Mouse (Mus musculus) heart, embryonic 14.5 days (tissue): ENCODE data around the gene Prdm11. TPM values are rescaled to one million over a fixed set of nuclear protein-coding genes. Genes with fewer than 3 reads are reported as not detected.
A peak's percentile ranks its signal among the peaks of the same experiment; 100 is the strongest.

Source experiments
- ATAC-seq: fragments of 200-750 bp; cut with Nextera tagmentation; 2 replicates; pipeline ENCODE4 v1.8.0; 2017; ENCODE audit warnings: low read depth, moderate TSS enrichment; ENCODE audit not compliant: insufficient number of reproducible peaks, insufficient read depth, low FRiP score
- H3K27ac ChIP-seq, 2 experiments: fragments of 200-500 bp in 1 of 2; fragments of 300-500 bp in 1 of 2; sonication (generic) in 1 of 2; replicated peaks in 1 of 2; 2 replicates each; pipeline ENCODE4 v1.5.1; 2012 to 2014; ENCODE audit warnings: low read depth in 2 of 2, low read length in 2 of 2, control low read depth in 1 of 2, mild to moderate bottlenecking in 1 of 2, mixed read lengths in 1 of 2; ENCODE audit not compliant: control insufficient read depth in 1 of 2, insufficient read depth in 1 of 2
- H3K27me3 ChIP-seq: fragments of 300-500 bp; sonication (generic); 2 replicates; pipeline ENCODE4 v1.6.1; 2014; ENCODE audit warnings: mild to moderate bottlenecking, low read length, control low read depth; ENCODE audit not compliant: control insufficient read depth, insufficient read depth
- H3K36me3 ChIP-seq: fragments of 300-500 bp; sonication (generic); 2 replicates; pipeline ENCODE4 v1.6.1; 2014; ENCODE audit warnings: mild to moderate bottlenecking, control low read depth, low read length, mixed read lengths; ENCODE audit not compliant: control insufficient read depth, insufficient read depth
- H3K4me1 ChIP-seq, 2 experiments: fragments of 200-500 bp in 1 of 2; fragments of 300-500 bp in 1 of 2; sonication (generic) in 1 of 2; 2 replicates each; pipeline ENCODE4 v1.6.1; 2012 to 2014; ENCODE audit warnings: low read length in 2 of 2, control low read depth in 1 of 2, mixed read lengths in 1 of 2; ENCODE audit not compliant: control insufficient read depth in 2 of 2, insufficient read depth in 2 of 2
- H3K4me2 ChIP-seq: fragments of 300-500 bp; sonication (generic); 2 replicates; pipeline ENCODE4 v1.6.1; 2014; ENCODE audit warnings: mild to moderate bottlenecking, low read length
- H3K4me3 ChIP-seq, 2 experiments: fragments of 200-500 bp in 1 of 2; fragments of 300-500 bp in 1 of 2; sonication (generic) in 1 of 2; 2 replicates each; pipeline ENCODE4 v1.5.1; 2012 to 2014; ENCODE audit warnings: low read length in 2 of 2, mild to moderate bottlenecking in 2 of 2, control low read depth in 1 of 2, low read depth in 1 of 2, moderate library complexity in 1 of 2; ENCODE audit not compliant: control insufficient read depth in 1 of 2, insufficient read depth in 1 of 2
- H3K9ac ChIP-seq: fragments of 300-500 bp; sonication (generic); 2 replicates; pipeline ENCODE4 v1.6.1; 2014; ENCODE audit warnings: mild to moderate bottlenecking, low read length
- H3K9me3 ChIP-seq: fragments of 300-500 bp; sonication (generic); 2 replicates; pipeline ENCODE4 v1.6.1; 2016; ENCODE audit warnings: low read length, control low read depth; ENCODE audit not compliant: control insufficient read depth
- WGBS: fragments of 180-500 bp; shearing (Covaris S2); extraction: QIAGEN DNeasy Blood & Tissue Kit; methylation state at CpG from one replicate; pipeline ENCODE4 v1.1.7; 2014; 5-methylcytosine and 5-hydroxymethylcytosine counted together
- polyA plus RNA-seq: library from polyadenylated mRNA; unstranded; fragments of >200 nt; fragmentation: Nextera tagmentation; extraction: Ambion mirVana; gene quantifications from 2 replicates; pipeline ENCODE4 v1.2.1, GENCODE M21; 2014

The Prdm11 gene
- polyA plus RNA-seq, result 3.3 and 4.2 TPM in 2 replicates

DNA sequence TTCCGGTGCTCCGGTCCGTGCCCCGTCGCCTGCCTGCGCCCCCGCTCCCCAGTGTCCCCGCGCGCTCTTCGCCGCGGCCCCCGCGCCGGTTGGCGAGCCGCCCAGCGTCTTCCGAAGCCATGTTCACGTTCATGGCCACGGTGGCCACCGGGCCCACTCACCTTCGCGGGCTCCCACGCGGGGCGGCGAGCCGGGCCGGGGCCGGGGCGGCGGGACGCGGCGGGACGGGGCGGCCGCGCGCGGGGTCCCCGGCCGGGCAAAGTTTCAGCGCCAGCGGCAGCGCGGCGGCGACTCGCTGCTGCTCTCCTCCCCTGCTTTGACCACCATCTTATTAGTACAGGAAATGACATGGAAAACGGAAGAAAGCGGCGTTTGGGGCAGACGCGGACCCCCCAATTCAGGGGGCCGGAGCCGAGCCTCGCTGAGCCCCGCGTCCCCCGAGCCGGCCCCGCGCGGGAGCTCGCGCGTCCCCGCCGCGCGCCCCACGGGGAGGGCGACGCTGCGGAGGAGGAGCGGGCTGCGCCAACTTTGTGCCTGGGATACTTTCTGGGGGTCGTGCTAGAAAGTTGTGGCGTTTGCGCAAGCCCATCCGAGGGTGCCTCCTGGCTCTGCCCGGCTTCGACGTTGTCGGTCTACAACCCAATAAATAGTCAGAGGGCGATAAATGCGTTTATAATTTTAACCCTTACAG is at the start of gene Prdm11:
TSS of gene Prdm11 (minus strand) at position 350 of the 691 bp plus-strand sequence.
- peak within 1 kb of the TSS; percentile 65 to 97 for H3K27ac ChIP-seq
- H3K4me3 ChIP-seq, result peak within 1 kb of the TSS; percentile 72 to 82
- no peaks in the 10 kb centered on the region for H3K27me3 ChIP-seq
- under 1% methylated on average over 74 of the region's 90 CpGs for WGBS
- H3K9me3 ChIP-seq, result no peaks in the 10 kb centered on the region
- peaks cover 32 to 47% of the 10 kb centered on the region in 2 experiments for H3K4me1 ChIP-seq
- H3K9ac ChIP-seq, result peak within 1 kb of the TSS; percentile 99
- ATAC-seq, result 0 out of 2 replicates have a peak, but pooled peaks have one; percentile 24
- peaks cover 8% of the 10 kb centered on the region for H3K36me3 ChIP-seq
- peak within 1 kb of the TSS; percentile 87 for H3K4me2 ChIP-seq

DNA sequence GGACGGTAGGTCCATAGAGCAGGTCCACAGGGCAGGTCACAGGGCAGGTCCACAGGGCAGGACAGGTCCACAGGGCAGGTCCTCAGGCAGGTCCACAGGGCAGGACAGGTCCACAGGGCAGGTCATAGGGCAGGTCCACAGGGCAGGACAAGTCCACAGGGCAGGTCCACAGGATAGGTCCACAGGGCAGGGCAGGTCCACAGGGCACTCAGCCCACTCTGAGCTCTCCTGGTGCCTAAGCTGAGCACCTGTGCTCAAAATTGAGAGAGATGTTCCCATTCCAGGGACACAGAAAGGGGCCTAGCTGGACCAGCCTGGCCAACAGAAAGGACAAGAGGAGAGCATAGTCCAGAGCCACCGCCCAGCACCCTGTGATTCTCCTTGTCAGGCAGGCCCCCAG is 46.4 kb upstream of the Prdm11 start:
- Histone ChIP-seq H3K9me3 (no peaks in the 10 kb centered on the region), H3K9ac (no peak overlapping the region), H3K4me2 (no peak overlapping the region), H3K4me1 (0 out of 4 replicates have a peak, but pooled peaks cover 0 to 5% of the 10 kb centered on the region in 2 experiments), H3K4me3 (no peak overlapping the region), H3K27me3 (no peaks in the 10 kb centered on the region), H3K36me3 (no peaks in the 10 kb centered on the region), H3K27ac (no peak overlapping the region)
- ATAC-seq, result peak; percentile 46; the same call in 1 of the 2 replicates
- 70% methylated on average over 2 of the region's 2 CpGs for WGBS

DNA sequence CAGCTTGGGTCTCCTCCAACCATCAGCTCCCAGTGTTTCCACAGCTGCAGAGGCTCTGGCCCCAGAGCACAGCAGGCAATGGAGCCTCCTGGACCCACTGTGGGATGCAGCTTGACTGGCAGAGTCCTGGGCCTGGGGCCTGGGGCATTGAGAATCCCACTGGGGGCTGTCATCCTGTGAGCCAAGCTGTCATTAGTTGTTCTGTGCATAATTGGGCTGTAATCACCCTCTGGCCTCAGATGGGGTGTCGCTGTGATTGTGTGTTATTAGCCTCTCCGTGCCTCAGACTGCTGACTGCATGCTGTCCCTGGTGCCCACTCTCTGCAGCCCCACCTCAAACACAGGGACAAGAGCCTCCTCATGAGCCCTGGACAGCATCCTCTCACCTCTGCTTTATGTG is 45.7 kb upstream of the Prdm11 start:
- Histone ChIP-seq H3K9me3 (no peaks in the 10 kb centered on the region), H3K4me1 (0 out of 4 replicates have a peak, but pooled peaks cover 0 to 5% of the 10 kb centered on the region in 2 experiments), H3K4me2 (no peak overlapping the region), H3K36me3 (no peaks in the 10 kb centered on the region), H3K4me3 (no peak overlapping the region), H3K9ac (no peak overlapping the region), H3K27ac (no peak overlapping the region), H3K27me3 (no peaks in the 10 kb centered on the region)
- ATAC-seq, result no peak
- 66% methylated on average over 2 of the region's 2 CpGs for WGBS

DNA sequence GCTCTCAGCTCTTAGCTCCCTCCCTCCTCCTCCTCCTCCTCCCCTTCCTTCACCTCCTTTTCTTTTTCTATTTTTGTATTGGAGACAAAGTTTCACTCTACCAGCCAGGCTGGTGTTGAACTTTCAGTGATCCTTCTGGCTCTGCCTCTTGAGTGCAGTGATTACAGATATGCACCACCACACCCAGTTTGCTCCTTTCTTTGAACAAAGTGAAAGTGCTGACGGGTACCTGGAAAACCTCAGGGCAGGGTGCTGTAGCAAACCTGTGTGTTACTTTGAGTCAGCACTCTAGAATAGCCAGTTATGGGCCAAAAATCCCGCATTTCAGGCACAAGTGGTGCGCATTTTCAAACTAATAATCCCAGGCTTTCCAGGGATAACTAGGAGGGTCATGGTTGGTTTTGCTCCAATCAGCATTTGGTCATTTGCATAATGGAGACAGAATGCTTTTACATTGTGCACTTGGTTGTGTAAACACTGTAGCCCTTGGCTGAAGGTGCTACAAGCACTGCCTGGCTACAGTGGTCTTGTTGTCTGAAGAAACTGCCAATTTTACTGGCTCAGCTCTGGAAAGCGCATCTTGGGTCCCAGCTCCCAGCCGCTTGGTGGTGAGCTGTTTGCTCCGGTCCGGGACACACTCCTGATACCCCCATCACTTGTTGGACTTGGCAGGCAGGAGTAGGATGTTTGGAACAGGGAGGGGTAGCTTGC is 43.6 kb upstream of the Prdm11 start:
- 52% methylated on average over 7 of the region's 7 CpGs for WGBS
- no peak overlapping the region for H3K4me2 ChIP-seq
- H3K27me3 ChIP-seq, result no peaks in the 10 kb centered on the region; the same call in 1 of the 2 replicates
- 0 out of 4 replicates have a peak, but pooled peaks cover 0 to 5% of the 10 kb centered on the region in 2 experiments for H3K4me1 ChIP-seq
- H3K4me3 ChIP-seq, result no peak overlapping the region
- no peak overlapping the region for H3K27ac ChIP-seq
- no peaks in the 10 kb centered on the region for H3K36me3 ChIP-seq
- ATAC-seq, result no peak
- no peaks in the 10 kb centered on the region for H3K9me3 ChIP-seq
- H3K9ac ChIP-seq, result no peak overlapping the region

DNA sequence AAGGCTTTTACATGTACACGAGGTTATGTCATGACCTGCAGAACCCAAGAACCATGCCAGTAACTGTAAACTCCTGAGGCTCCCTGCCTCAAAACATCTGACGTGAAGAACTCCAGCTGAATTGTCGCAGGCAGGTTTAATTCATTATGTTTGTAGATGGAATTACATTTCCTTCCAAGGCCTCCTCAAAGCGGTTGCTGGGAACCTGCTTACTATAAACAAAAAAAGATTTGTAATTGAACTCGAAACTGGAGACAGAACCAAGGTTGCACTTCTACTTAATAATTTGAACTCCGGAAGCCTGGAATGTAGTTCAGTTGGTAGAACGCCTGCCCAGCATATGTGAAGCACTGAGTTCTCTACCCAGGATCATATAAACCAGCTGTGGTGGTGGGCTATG is 42.0 kb upstream of the Prdm11 start:
- 87% methylated on average over 7 of the region's 7 CpGs for WGBS
- no peak for ATAC-seq
- 0 out of 4 replicates have a peak, but pooled peaks cover 0 to 5% of the 10 kb centered on the region in 2 experiments for H3K4me1 ChIP-seq

DNA sequence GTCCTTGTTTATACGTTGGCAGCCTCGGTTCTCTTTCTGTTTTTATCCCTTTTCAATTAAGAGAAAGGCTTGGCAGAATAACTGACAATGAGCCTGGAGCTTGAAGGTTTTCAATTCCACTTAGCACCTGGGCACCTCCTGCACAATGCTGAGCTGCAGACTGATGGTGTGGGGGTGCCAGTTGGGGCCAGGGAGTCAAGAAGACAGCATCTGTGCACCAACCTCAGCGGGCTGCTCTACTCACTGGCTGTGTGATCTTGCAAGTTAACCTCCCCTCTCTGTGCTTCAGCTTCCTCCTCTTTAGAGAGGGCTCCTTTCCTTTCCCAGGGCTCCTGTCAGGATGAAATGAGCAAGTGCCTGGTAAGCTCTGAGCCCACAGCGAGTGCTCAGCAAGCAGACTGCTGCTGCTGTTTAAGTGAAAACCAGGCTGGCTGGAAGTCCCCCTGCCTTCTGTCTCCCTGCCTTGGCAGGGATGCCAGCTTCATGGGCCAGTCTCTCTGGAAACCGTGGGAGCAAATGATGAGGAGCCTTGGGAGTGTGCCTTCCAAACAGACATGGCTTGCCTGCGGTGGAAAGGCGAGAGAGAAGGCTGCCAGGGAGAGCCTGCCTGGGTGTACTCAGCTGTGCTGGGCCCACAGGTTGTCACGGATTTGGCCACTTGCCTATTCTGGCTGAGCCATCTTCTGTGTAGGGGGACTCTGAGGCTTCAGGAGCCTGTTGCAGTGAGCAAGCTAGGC is 39.5 kb upstream of the Prdm11 start:
- 62% methylated on average over 8 of the region's 8 CpGs for WGBS
- ATAC-seq, result no peak
- Histone ChIP-seq H3K36me3 (no peaks in the 10 kb centered on the region), H3K27me3 (no peaks in the 10 kb centered on the region; the same call in 1 of the 2 replicates), H3K9ac (no peak overlapping the region), H3K27ac (no peak overlapping the region), H3K4me3 (no peak overlapping the region), H3K4me2 (no peak overlapping the region), H3K4me1 (0 out of 4 replicates have a peak, but pooled peaks cover 0 to 5% of the 10 kb centered on the region in 2 experiments), H3K9me3 (no peaks in the 10 kb centered on the region)

More for the DNA sequence above, 42.0 kb upstream of the Prdm11 start:
- H3K27ac ChIP-seq, result no peak overlapping the region
- H3K4me2 ChIP-seq, result no peak overlapping the region
- H3K27me3 ChIP-seq, result no peaks in the 10 kb centered on the region; the same call in 1 of the 2 replicates
- no peak overlapping the region for H3K4me3 ChIP-seq
- no peak overlapping the region for H3K9ac ChIP-seq
- H3K9me3 ChIP-seq, result no peaks in the 10 kb centered on the region
- H3K36me3 ChIP-seq, result no peaks in the 10 kb centered on the region

DNA sequence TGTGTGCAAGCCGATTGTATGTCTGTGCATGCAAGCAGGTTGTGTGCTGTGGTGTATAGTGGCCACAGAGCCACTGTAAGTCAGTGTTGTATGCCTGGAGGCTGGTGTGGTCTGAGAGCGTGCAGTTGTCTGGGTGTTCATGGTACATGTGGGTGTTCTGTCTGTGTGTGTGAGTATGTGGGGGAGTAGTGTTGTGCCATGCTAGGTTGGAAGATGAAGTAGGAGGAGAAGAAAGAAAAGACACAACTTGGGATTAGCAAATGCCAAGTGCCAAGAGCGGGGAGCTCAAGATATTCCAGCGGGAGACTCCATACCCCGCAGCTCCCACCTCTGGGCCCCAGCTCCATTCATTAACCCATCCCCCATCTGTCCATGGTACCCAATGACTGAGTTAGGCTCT is 38.5 kb upstream of the Prdm11 start:
- no peaks in the 10 kb centered on the region; the same call in 1 of the 2 replicates for H3K27me3 ChIP-seq
- 78% methylated on average over 5 of the region's 5 CpGs for WGBS
- no peaks in the 10 kb centered on the region for H3K9me3 ChIP-seq
- no peak overlapping the region for H3K9ac ChIP-seq
- H3K36me3 ChIP-seq, result no peaks in the 10 kb centered on the region
- no peak overlapping the region for H3K4me3 ChIP-seq
- no peak overlapping the region for H3K4me2 ChIP-seq
- H3K27ac ChIP-seq, result no peak overlapping the region
- 0 out of 4 replicates have a peak, but pooled peaks cover 0 to 2% of the 10 kb centered on the region in 2 experiments for H3K4me1 ChIP-seq
- no peak for ATAC-seq
